Mouse (Mus musculus): ENCODE measurements at regions not wholly inside any gene's neighbourhood (a gene's known extent, or its start where the extent isn't known, plus 50 kb on each side); places are given as distances from the start of the nearest gene placed in this dataset.

- WGBS, result 100% methylated on average over 1 of the region's 1 CpGs
- no peak overlapping the region for H3K9ac ChIP-seq (replicated peaks; ENCODE audit: low read depth)
- no peak for DNase-seq (ENCODE audit: low spot score)
- H3K36me3 ChIP-seq (ENCODE audit: insufficient read depth, low read length), result no peaks in the 10 kb centered on the region
- no peak for ATAC-seq
- no peak overlapping the region for H3K27ac ChIP-seq (ENCODE audit: low read length)
- H3K27me3 ChIP-seq (replicated peaks; ENCODE audit: insufficient read depth, low read length), result no peaks in the 10 kb centered on the region
- TF ChIP-seq EP300 (IDR thresholded peaks at IDR 0.05) (no peak), CTCF (IDR thresholded peaks at IDR 0.05) (no peak)
- H3K4me2 ChIP-seq (replicated peaks; ENCODE audit: low read depth, low read length), result no peak overlapping the region
- no peaks in the 10 kb centered on the region for H3K9me3 ChIP-seq (ENCODE audit: low read length)
- no peaks in the 10 kb centered on the region for H3K4me1 ChIP-seq (ENCODE audit: insufficient read depth, low read depth, low read length)
- no peak overlapping the region for H3K4me3 ChIP-seq (ENCODE audit: low read depth, low read length)
Observed at GRCm38 (mm10) chr13:70343191-70343734, 294.2 kb downstream of the Ice1 start.

- no peak for DNase-seq (ENCODE audit: low spot score)
- no peaks in the 10 kb centered on the region for H3K4me1 ChIP-seq (ENCODE audit: insufficient read depth, low read depth, low read length)
- TF ChIP-seq CTCF (IDR thresholded peaks at IDR 0.05) (no peak), EP300 (IDR thresholded peaks at IDR 0.05) (no peak)
- H3K27me3 ChIP-seq (replicated peaks; ENCODE audit: insufficient read depth, low read length), result no peaks in the 10 kb centered on the region
- H3K36me3 ChIP-seq (ENCODE audit: insufficient read depth, low read length), result no peaks in the 10 kb centered on the region
- H3K27ac ChIP-seq (ENCODE audit: low read length), result no peak overlapping the region
- H3K9me3 ChIP-seq (ENCODE audit: low read length), result no peaks in the 10 kb centered on the region
- WGBS, result 57% methylated on average over 2 of the region's 2 CpGs
- no peak overlapping the region for H3K4me3 ChIP-seq (ENCODE audit: low read depth, low read length)
- no peak overlapping the region for H3K9ac ChIP-seq (replicated peaks; ENCODE audit: low read depth)
- no peak overlapping the region for H3K4me2 ChIP-seq (replicated peaks; ENCODE audit: low read depth, low read length)
- ATAC-seq, result no peak
Observed at GRCm38 (mm10) chr13:70343911-70344310, 293.5 kb downstream of the Ice1 start.

- Histone ChIP-seq H3K27me3 (replicated peaks; ENCODE audit: insufficient read depth, low read length) (no peaks in the 10 kb centered on the region), H3K4me2 (replicated peaks; ENCODE audit: low read depth, low read length) (no peak overlapping the region), H3K4me1 (ENCODE audit: insufficient read depth, low read depth, low read length) (no peaks in the 10 kb centered on the region), H3K9ac (replicated peaks; ENCODE audit: low read depth) (no peak overlapping the region), H3K4me3 (ENCODE audit: low read depth, low read length) (no peak overlapping the region), H3K9me3 (ENCODE audit: low read length) (no peaks in the 10 kb centered on the region), H3K27ac (ENCODE audit: low read length) (no peak overlapping the region), H3K36me3 (ENCODE audit: insufficient read depth, low read length) (no peaks in the 10 kb centered on the region)
- TF ChIP-seq CTCF (IDR thresholded peaks at IDR 0.05), result no peak
- TF ChIP-seq EP300 (IDR thresholded peaks at IDR 0.05), result no peak
- WGBS, result 79% methylated on average over 5 of the region's 5 CpGs
- ATAC-seq (no peak), DNase-seq (ENCODE audit: low spot score) (no peak)
Observed at GRCm38 (mm10) chr13:70344311-70344710, 293.1 kb downstream of the Ice1 start.

- no peaks in the 10 kb centered on the region for H3K36me3 ChIP-seq (ENCODE audit: insufficient read depth, low read length)
- 73% methylated on average over 4 of the region's 4 CpGs for WGBS
- H3K4me3 ChIP-seq (ENCODE audit: low read depth, low read length), result no peak overlapping the region
- no peaks in the 10 kb centered on the region for H3K9me3 ChIP-seq (ENCODE audit: low read length)
- no peak overlapping the region for H3K9ac ChIP-seq (replicated peaks; ENCODE audit: low read depth)
- no peak for DNase-seq (ENCODE audit: low spot score)
- no peaks in the 10 kb centered on the region for H3K27me3 ChIP-seq (replicated peaks; ENCODE audit: insufficient read depth, low read length)
- H3K27ac ChIP-seq (ENCODE audit: low read length), result no peak overlapping the region
- TF ChIP-seq EP300 (IDR thresholded peaks at IDR 0.05), result no peak
- TF ChIP-seq CTCF (IDR thresholded peaks at IDR 0.05), result no peak
- ATAC-seq, result no peak
- no peaks in the 10 kb centered on the region for H3K4me1 ChIP-seq (ENCODE audit: insufficient read depth, low read depth, low read length)
- H3K4me2 ChIP-seq (replicated peaks; ENCODE audit: low read depth, low read length), result no peak overlapping the region
Observed at GRCm38 (mm10) chr13:70348456-70348855, 289.0 kb downstream of the Ice1 start.

- no peak overlapping the region for H3K4me3 ChIP-seq (ENCODE audit: low read depth, low read length)
- H3K4me1 ChIP-seq (ENCODE audit: insufficient read depth, low read depth, low read length), result no peaks in the 10 kb centered on the region
- no peak for DNase-seq (ENCODE audit: low spot score)
- no peak overlapping the region for H3K27ac ChIP-seq (ENCODE audit: low read length)
- no peaks in the 10 kb centered on the region for H3K36me3 ChIP-seq (ENCODE audit: insufficient read depth, low read length)
- no peaks in the 10 kb centered on the region for H3K9me3 ChIP-seq (ENCODE audit: low read length)
- TF ChIP-seq EP300 (IDR thresholded peaks at IDR 0.05) (no peak), CTCF (IDR thresholded peaks at IDR 0.05) (no peak)
- no peaks in the 10 kb centered on the region for H3K27me3 ChIP-seq (replicated peaks; ENCODE audit: insufficient read depth, low read length)
- no peak overlapping the region for H3K9ac ChIP-seq (replicated peaks; ENCODE audit: low read depth)
- 29% methylated on average over 2 of the region's 2 CpGs for WGBS
- ATAC-seq, result peak; percentile 26; the same call in 1 of the 2 replicates
- no peak overlapping the region for H3K4me2 ChIP-seq (replicated peaks; ENCODE audit: low read depth, low read length)
Observed at GRCm38 (mm10) chr13:70348965-70349364, 288.5 kb downstream of the Ice1 start.

GRCm38 (mm10) chr13:70369647-70370046 lies 267.8 kb downstream of the Ice1 start:
- no peak overlapping the region for H3K4me3 ChIP-seq (ENCODE audit: low read depth, low read length)
- no peak overlapping the region for H3K4me2 ChIP-seq (replicated peaks; ENCODE audit: low read depth, low read length)
- no peaks in the 10 kb centered on the region for H3K9me3 ChIP-seq (ENCODE audit: low read length)
- no peak for TF ChIP-seq EP300 (IDR thresholded peaks at IDR 0.05)
- TF ChIP-seq CTCF (IDR thresholded peaks at IDR 0.05), result no peak
- no peaks in the 10 kb centered on the region for H3K27me3 ChIP-seq (replicated peaks; ENCODE audit: insufficient read depth, low read length)
- no peak overlapping the region for H3K27ac ChIP-seq (ENCODE audit: low read length)
- H3K4me1 ChIP-seq (ENCODE audit: insufficient read depth, low read depth, low read length), result no peaks in the 10 kb centered on the region
- ATAC-seq (no peak), DNase-seq (ENCODE audit: low spot score) (peak; percentile 57)
- 45% methylated on average over 2 of the region's 2 CpGs for WGBS
- no peaks in the 10 kb centered on the region for H3K36me3 ChIP-seq (ENCODE audit: insufficient read depth, low read length)
- no peak overlapping the region for H3K9ac ChIP-seq (replicated peaks; ENCODE audit: low read depth)

- no peaks in the 10 kb centered on the region for H3K9me3 ChIP-seq (ENCODE audit: low read length)
- H3K4me1 ChIP-seq (ENCODE audit: insufficient read depth, low read depth, low read length), result no peaks in the 10 kb centered on the region
- H3K27ac ChIP-seq (ENCODE audit: low read length), result no peak overlapping the region
- no peak overlapping the region for H3K4me3 ChIP-seq (ENCODE audit: low read depth, low read length)
- no peak for DNase-seq (ENCODE audit: low spot score)
- TF ChIP-seq CTCF (IDR thresholded peaks at IDR 0.05) (no peak), EP300 (IDR thresholded peaks at IDR 0.05) (no peak)
- WGBS, result 50% methylated on average over 6 of the region's 6 CpGs
- H3K4me2 ChIP-seq (replicated peaks; ENCODE audit: low read depth, low read length), result no peak overlapping the region
- no peaks in the 10 kb centered on the region for H3K27me3 ChIP-seq (replicated peaks; ENCODE audit: insufficient read depth, low read length)
- ATAC-seq, result no peak
- no peak overlapping the region for H3K9ac ChIP-seq (replicated peaks; ENCODE audit: low read depth)
- H3K36me3 ChIP-seq (ENCODE audit: insufficient read depth, low read length), result no peaks in the 10 kb centered on the region
Observed at GRCm38 (mm10) chr13:70380772-70381171, 256.7 kb downstream of the Ice1 start.

All from lung, postnatal 0 days (tissue).